Mouse (Mus musculus) CH12.LX (cell line): Measurements from ENCODE around the gene Fkbp4. TPM values are rescaled to one million over a fixed set of nuclear protein-coding genes. Genes with fewer than 3 reads are reported as not detected.

Experiments
- DNase-seq: peaks from one replicate; pipeline ENCODE4 v3.0.0-alpha.2; 2013; ENCODE audit errors: extremely low read depth
- H3K27ac ChIP-seq: 2 replicates; pipeline ENCODE4 v1.5.1; 2012; ENCODE audit warnings: low read depth, mild to moderate bottlenecking, control low read depth, moderate library complexity; ENCODE audit not compliant: insufficient read depth
- H3K27me3 ChIP-seq: replicated peaks from 2 replicates; pipeline ENCODE3; 2012; ENCODE audit warnings: inconsistent platforms
- H3K36me3 ChIP-seq, 2 experiments: replicated peaks in 1 of 2; 2 replicates each; pipeline versions ENCODE3 to v1.6.1; 2012; ENCODE audit warnings: inconsistent platforms in 1 of 2, low read length in 1 of 2, mild to moderate bottlenecking in 1 of 2, mixed read lengths in 1 of 2, moderate library complexity in 1 of 2; ENCODE audit not compliant: control insufficient read depth in 1 of 2, insufficient read depth in 1 of 2
- H3K4me1 ChIP-seq, 2 experiments: 2 replicates each; pipeline ENCODE4 v1.6.1; 2012; ENCODE audit warnings: inconsistent platforms in 1 of 2, moderate library complexity in 1 of 2; ENCODE audit not compliant: insufficient read depth in 2 of 2, control insufficient read depth in 1 of 2
- H3K4me2 ChIP-seq: 2 replicates; pipeline ENCODE4 v1.6.1; 2012; ENCODE audit warnings: low read depth, mild to moderate bottlenecking, control low read depth; ENCODE audit not compliant: poor library complexity, insufficient read depth, severe bottlenecking
- H3K4me3 ChIP-seq, 3 experiments: fragments of 150-350 bp in 1 of 3; sonication (generic) in 1 of 3; replicated peaks in 1 of 3; 2 replicates each; pipeline versions ENCODE3 to v1.5.1; 2011 to 2012; ENCODE audit warnings: low read depth in 2 of 3, low read length in 2 of 3, mild to moderate bottlenecking in 2 of 3, moderate library complexity in 2 of 3, control low read depth in 1 of 3, improper control_type of control experiment in 1 of 3, inconsistent platforms in 1 of 3, mixed read lengths in 1 of 3; ENCODE audit not compliant: poor library complexity in 1 of 3
- H3K79me2 ChIP-seq: replicated peaks from 2 replicates; pipeline ENCODE4 v1.6.1; 2012; ENCODE audit warnings: mild to moderate bottlenecking, moderate library complexity; ENCODE audit not compliant: control insufficient read depth, poor library complexity, insufficient read depth, severe bottlenecking; ENCODE audit errors: extremely low read depth
- H3K9ac ChIP-seq: 2 replicates; pipeline ENCODE4 v1.6.1; 2012; ENCODE audit warnings: low read depth, mild to moderate bottlenecking, control low read depth, moderate library complexity; ENCODE audit not compliant: insufficient read depth
- H3K9me3 ChIP-seq: replicated peaks from 2 replicates; pipeline ENCODE3; 2012; ENCODE audit warnings: low read length, inconsistent platforms, mixed read lengths
- CHD1 ChIP-seq: IDR thresholded peaks from 2 replicates; pipeline ENCODE4 v1.6.1; 2012; ENCODE audit warnings: low read depth, low read length, improper control_type of control experiment, inconsistent platforms
- CTCF ChIP-seq, 2 experiments: IDR thresholded peaks in 1 of 2; conservative IDR thresholded peaks in 1 of 2; 2 replicates each; pipeline ENCODE4 v1.5.1; 2011 to 2012; ENCODE audit warnings: low read depth in 2 of 2, low read length in 2 of 2, improper control_type of control experiment in 1 of 2, inconsistent platforms in 1 of 2, mild to moderate bottlenecking in 1 of 2, moderate library complexity in 1 of 2
- ELF1 ChIP-seq: IDR thresholded peaks from 2 replicates; pipeline ENCODE4 v1.6.1; 2014; ENCODE audit warnings: low read depth, mild to moderate bottlenecking, inconsistent platforms, low read length, improper control_type of control experiment
- EP300 ChIP-seq: IDR thresholded peaks from 2 replicates; pipeline ENCODE4 v1.6.1; 2011; ENCODE audit warnings: low read length, improper control_type of control experiment
- ETS1 ChIP-seq: conservative IDR thresholded peaks from 2 replicates; pipeline ENCODE4 v1.6.1; 2012; ENCODE audit warnings: low read depth, mild to moderate bottlenecking, inconsistent platforms, low read length, improper control_type of control experiment, moderate library complexity
- GABPA ChIP-seq: IDR thresholded peaks from 2 replicates; pipeline ENCODE4 v1.6.1; 2012; ENCODE audit warnings: low read depth, low read length, improper control_type of control experiment, inconsistent platforms; ENCODE audit not compliant: insufficient replicate concordance
- HCFC1 ChIP-seq: IDR thresholded peaks from 2 replicates; pipeline ENCODE4 v1.6.1; 2012; ENCODE audit warnings: low read depth, mild to moderate bottlenecking, inconsistent platforms, low read length, improper control_type of control experiment
- IRF4 ChIP-seq: IDR thresholded peaks from 2 replicates; pipeline ENCODE4 v1.6.1; 2014; ENCODE audit warnings: low read depth, mild to moderate bottlenecking, inconsistent platforms, low read length, improper control_type of control experiment
- JUN ChIP-seq: IDR thresholded peaks from 2 replicates; pipeline ENCODE4 v1.6.1; 2011; ENCODE audit warnings: low read depth, mild to moderate bottlenecking, low read length, improper control_type of control experiment, moderate library complexity; ENCODE audit not compliant: insufficient read depth
- JUND ChIP-seq: conservative IDR thresholded peaks from 2 replicates; pipeline ENCODE4 v1.6.1; 2011; ENCODE audit warnings: low read depth, low read length, improper control_type of control experiment
- MAFK ChIP-seq: IDR thresholded peaks from 2 replicates; pipeline ENCODE4 v1.6.1; 2011; ENCODE audit warnings: low read length, improper control_type of control experiment; ENCODE audit not compliant: insufficient replicate concordance
- MAX ChIP-seq: IDR thresholded peaks from 2 replicates; pipeline ENCODE4 v1.6.1; 2011; ENCODE audit warnings: low read length, improper control_type of control experiment
- MAZ ChIP-seq: IDR thresholded peaks from 2 replicates; pipeline ENCODE4 v1.6.1; 2012; ENCODE audit warnings: low read depth, mild to moderate bottlenecking, inconsistent platforms, low read length, improper control_type of control experiment, moderate library complexity
- NRF1 ChIP-seq: IDR thresholded peaks from 2 replicates; pipeline ENCODE4 v1.6.1; 2014; ENCODE audit warnings: low read depth, mild to moderate bottlenecking, inconsistent platforms, low read length, improper control_type of control experiment, moderate library complexity
- POLR2AphosphoS2 ChIP-seq: IDR thresholded peaks from 2 replicates; pipeline ENCODE4 v1.6.1; 2011; ENCODE audit warnings: low read depth, low read length, improper control_type of control experiment
- RCOR1 ChIP-seq: conservative IDR thresholded peaks from 2 replicates; pipeline ENCODE4 v1.6.1; 2012; ENCODE audit warnings: low read depth, mild to moderate bottlenecking, inconsistent platforms, low read length, improper control_type of control experiment
- SMC3 ChIP-seq: IDR thresholded peaks from 2 replicates; pipeline ENCODE4 v1.6.1; 2011; ENCODE audit warnings: low read depth, low read length, improper control_type of control experiment
- TCF12 ChIP-seq: IDR thresholded peaks from 2 replicates; pipeline ENCODE4 v1.6.1; 2014; ENCODE audit warnings: low read depth, mild to moderate bottlenecking, inconsistent platforms, low read length, improper control_type of control experiment
- USF1 ChIP-seq: IDR thresholded peaks from 2 replicates; pipeline ENCODE4 v1.6.1; 2014; ENCODE audit warnings: low read depth, mild to moderate bottlenecking, inconsistent platforms, low read length, improper control_type of control experiment
- USF2 ChIP-seq: conservative IDR thresholded peaks from 2 replicates; pipeline ENCODE4 v1.6.1; 2011; ENCODE audit warnings: low read depth, low read length, improper control_type of control experiment
- ZC3H11A ChIP-seq: IDR thresholded peaks from 2 replicates; pipeline ENCODE4 v1.6.1; 2012; ENCODE audit warnings: low read depth, mild to moderate bottlenecking, inconsistent platforms, low read length, improper control_type of control experiment
- dilution Hi-C: fragments of 300-500 bp; cut with MboI; formaldehyde crosslinking; loops from 2 replicates; pipeline ENCODE4 v1.14.3; 2020; ENCODE audit warnings: low sequenced_read_pairs; ENCODE audit not compliant: extremely low pct_unique_long_range_greater_than_20kb, extremely low pct_ligation_motif_present
- in situ Hi-C: fragments of 300-500 bp; cut with MboI; formaldehyde crosslinking; loops from 3 replicates; pipeline ENCODE4 v1.14.3; 2019; ENCODE audit warnings: low sequenced_read_pairs, low pct_ligation_motif_present, low pct_unique_long_range_greater_than_20kb, mixed read lengths
- polyA plus RNA-seq: library from polyadenylated mRNA; unstranded; fragments of >175 nt; gene quantifications from 2 replicates; pipeline ENCODE4 v1.2.1, GENCODE M21; 2012; ENCODE audit warnings: low read depth; ENCODE audit not compliant: insufficient read length
- total RNA-seq, 2 experiments: library from RNA; depleted of rRNA; stranded (reverse); fragments of 300-350 nt in 1 of 2; fragments of >200 nt in 1 of 2; gene quantifications; 2 replicates each; pipeline ENCODE4 v1.2.3; 2012 to 2014

Gene Fkbp4
- total and polyA plus RNA-seq, 3 experiments: 198 to 304 (median 265) TPM

DNA sequence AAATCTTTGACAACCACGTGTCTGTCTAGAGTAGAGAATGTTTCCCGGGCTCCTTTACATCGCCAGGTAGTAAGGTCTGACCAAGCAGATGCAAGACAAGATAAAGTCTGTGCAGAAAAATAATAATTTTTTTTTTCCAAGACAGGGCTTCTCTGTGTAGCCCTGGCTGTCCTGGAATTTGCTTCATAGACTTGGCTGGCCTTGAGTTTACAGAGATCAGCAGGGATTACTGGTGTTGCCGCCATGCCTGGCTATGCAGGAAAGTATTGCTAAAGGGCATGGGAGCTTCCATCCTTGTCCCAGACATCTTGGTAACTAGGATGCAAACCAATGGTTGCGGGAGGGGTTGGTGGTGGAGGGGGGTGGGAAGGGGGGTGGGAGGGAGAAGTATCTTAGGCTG, 18.7 kb upstream of the Fkbp4 start:
- H3K9ac ChIP-seq: no peak overlapping the region
- no peaks in the 10 kb centered on the region for H3K36me3 ChIP-seq
- H3K79me2 ChIP-seq: no peaks in the 10 kb centered on the region
- no peak for TF ChIP-seq HCFC1
- TF ChIP-seq CHD1: no peak
- no peak for TF ChIP-seq NRF1
- TF ChIP-seq JUND: no peak
- TF ChIP-seq GABPA: no peak
- TF ChIP-seq CTCF (conservative IDR thresholded peaks at IDR 0.05 in 1 of 2, IDR thresholded peaks at IDR 0.05 in 1 of 2; ENCODE audit: low read depth in 2 of 2, low read length in 2 of 2): no peak
- no peak for TF ChIP-seq ELF1
- no peak for TF ChIP-seq EP300
- TF ChIP-seq RCOR1: no peak
- TF ChIP-seq POLR2AphosphoS2: no peak
- no peak for TF ChIP-seq TCF12
- no peak for TF ChIP-seq MAZ
- no peak for TF ChIP-seq SMC3
- no peak for TF ChIP-seq JUN
- no peak for TF ChIP-seq IRF4
- no peak for TF ChIP-seq ETS1
- no peak for TF ChIP-seq ZC3H11A
- TF ChIP-seq MAX: no peak
- TF ChIP-seq MAFK: no peak
- H3K9me3 ChIP-seq: no peaks in the 10 kb centered on the region
- H3K4me1 ChIP-seq: peaks cover 3 to 24% of the 10 kb centered on the region in 2 experiments; a peak in 3 of 4 replicates
- H3K4me2 ChIP-seq: no peak overlapping the region
- no peaks in the 10 kb centered on the region for H3K27me3 ChIP-seq
- dilution Hi-C loops: no loop called here
- no peak overlapping the region for H3K27ac ChIP-seq
- DNase-seq: no peak
- in situ Hi-C loops: no loop called here
- H3K4me3 ChIP-seq: no peak overlapping the region

DNA sequence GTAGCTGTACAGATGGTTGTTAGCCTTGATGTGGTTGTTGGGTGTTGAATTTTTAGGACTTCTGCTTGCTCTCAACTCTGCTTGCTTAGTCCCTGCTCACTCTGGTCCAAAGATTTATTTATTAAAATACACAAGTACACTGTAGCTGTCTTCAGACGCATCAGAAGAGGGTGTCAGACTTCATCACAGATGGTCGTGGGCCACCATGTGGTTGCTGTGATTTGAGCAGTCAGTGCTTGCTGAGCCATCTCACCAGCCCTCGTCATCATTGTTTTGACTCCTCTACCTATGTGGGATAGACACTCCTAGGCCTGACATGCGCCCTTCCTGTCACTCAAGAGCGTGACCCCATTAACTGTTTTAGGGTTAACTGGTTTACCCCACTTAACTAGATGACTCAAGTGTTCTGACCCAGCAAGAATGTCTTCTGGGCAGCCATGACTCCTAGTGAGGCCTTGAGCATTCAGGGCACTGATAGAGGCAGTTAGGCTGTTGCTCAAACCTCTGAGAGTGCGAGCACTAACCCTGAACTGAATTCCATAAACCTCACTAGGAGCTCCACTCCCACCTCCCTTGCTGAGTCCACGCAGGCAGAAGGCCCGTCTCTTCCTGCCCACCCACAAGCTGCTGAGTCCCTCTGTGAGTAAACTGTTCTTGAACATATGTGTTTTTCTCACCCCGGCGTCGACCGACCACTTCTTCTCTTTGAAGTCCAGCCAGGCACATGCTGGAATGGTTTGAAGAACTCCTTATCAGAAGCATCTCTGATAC, 17.5 kb upstream of the Fkbp4 start:
- H3K36me3 ChIP-seq: no peaks in the 10 kb centered on the region
- no peak overlapping the region for H3K27ac ChIP-seq
- no peak overlapping the region for H3K9ac ChIP-seq
- no peaks in the 10 kb centered on the region for H3K27me3 ChIP-seq
- H3K4me2 ChIP-seq: no peak overlapping the region
- no peaks in the 10 kb centered on the region for H3K9me3 ChIP-seq
- H3K79me2 ChIP-seq: no peaks in the 10 kb centered on the region
- no peak for TF ChIP-seq SMC3
- TF ChIP-seq USF1: no peak
- TF ChIP-seq USF2: no peak
- TF ChIP-seq, all 38 proteins: peak for 0
- no peak for DNase-seq
- no peak overlapping the region for H3K4me3 ChIP-seq
- dilution Hi-C loops: no loop called here
- in situ Hi-C loops: no loop called here
- peaks cover 0 to 17% of the 10 kb centered on the region in 2 experiments; a peak in 2 of 4 replicates for H3K4me1 ChIP-seq
